Mouse (Mus musculus) brain, embryonic 14.5 days (tissue): ENCODE measurements around the gene Dnajc11. TPM values are rescaled to one million over a fixed set of nuclear protein-coding genes. Genes with fewer than 3 reads are reported as not detected.

Experiments used
- DNase-seq: peaks from one replicate; pipeline ENCODE4 v3.0.0-alpha.2; 2011; ENCODE audit warnings: low read depth
- CTCF ChIP-seq: fragments of 200-500 bp; IDR thresholded peaks from 2 replicates; pipeline ENCODE4 v1.5.1; 2012; ENCODE audit warnings: inconsistent platforms, mild to moderate bottlenecking, moderate library complexity, borderline replicate concordance; ENCODE audit not compliant: insufficient read depth, insufficient read length; ENCODE audit errors: extremely low read depth
- POLR2A ChIP-seq: fragments of 200-500 bp; IDR thresholded peaks from 2 replicates; pipeline ENCODE4 v1.6.1; 2012; ENCODE audit warnings: mild to moderate bottlenecking, inconsistent platforms, borderline replicate concordance; ENCODE audit not compliant: poor library complexity, insufficient read depth, insufficient read length, severe bottlenecking; ENCODE audit errors: extremely low read depth
- polyA plus RNA-seq: library from polyadenylated mRNA; depleted of rRNA; stranded (reverse); fragments of >200 nt; gene quantifications from 2 replicates; pipeline ENCODE4 v1.2.3, GENCODE M21; 2012

Gene Dnajc11
- polyA plus RNA-seq, 1 experiment, result 84.0 TPM

- no peak for DNase-seq
- TF ChIP-seq POLR2A (no peak), CTCF (no peak)
These were observed 74.6 kb downstream of the Dnajc11 start for GRCm38 (mm10) chr4:152008148-152008500.

GRCm38 (mm10) chr4:152008622-152009075, 75.2 kb downstream of the Dnajc11 start, which contains the start of gene Klhl21:
Gene Klhl21, plus strand, starts transcription at chr4:152008803.
- TF ChIP-seq POLR2A, result peak; percentile 48; the same call in 1 of the 2 replicates
- no peak for TF ChIP-seq CTCF
- peak; percentile 94 for DNase-seq

DNA sequence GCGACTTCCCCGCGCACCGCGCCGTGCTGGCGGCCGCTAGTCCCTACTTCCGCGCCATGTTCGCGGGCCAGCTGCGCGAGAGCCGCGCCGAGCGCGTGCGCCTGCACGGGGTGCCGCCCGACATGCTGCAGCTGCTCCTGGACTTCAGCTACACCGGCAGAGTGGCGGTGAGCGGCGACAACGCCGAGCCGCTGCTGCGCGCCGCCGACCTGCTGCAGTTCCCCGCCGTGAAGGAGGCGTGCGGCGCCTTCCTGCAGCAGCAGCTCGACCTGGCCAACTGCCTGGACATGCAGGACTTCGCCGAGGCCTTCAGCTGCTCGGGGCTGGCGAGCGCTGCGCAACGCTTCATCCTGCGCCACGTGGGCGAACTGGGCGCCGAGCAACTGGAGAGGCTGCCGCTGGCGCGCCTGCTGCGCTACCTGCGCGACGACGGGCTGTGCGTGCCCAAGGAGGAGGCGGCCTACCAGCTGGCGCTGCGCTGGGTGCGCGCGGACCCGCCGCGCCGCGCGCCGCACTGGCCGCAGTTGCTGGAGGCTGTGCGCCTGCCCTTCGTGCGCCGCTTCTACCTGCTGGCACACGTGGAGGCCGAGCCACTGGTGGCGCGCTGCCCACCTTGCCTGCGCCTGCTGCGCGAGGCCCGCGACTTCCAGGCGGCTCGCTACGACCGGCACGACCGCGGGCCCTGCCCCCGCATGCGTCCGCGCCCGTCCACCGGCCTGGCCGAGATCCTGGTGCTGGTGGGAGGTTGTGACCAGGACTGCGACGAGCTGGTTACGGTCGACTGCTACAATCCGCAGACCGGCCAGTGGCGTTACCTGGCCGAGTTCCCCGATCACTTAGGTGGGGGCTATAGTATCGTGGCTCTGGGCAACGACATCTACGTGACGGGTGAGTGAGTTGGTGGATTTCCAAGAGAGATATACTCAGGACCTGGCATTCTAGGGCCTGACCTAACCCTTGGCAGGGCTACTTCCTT, 75.9 kb downstream of the Dnajc11 start:
- TF ChIP-seq POLR2A (no peak), CTCF (no peak)

DNA sequence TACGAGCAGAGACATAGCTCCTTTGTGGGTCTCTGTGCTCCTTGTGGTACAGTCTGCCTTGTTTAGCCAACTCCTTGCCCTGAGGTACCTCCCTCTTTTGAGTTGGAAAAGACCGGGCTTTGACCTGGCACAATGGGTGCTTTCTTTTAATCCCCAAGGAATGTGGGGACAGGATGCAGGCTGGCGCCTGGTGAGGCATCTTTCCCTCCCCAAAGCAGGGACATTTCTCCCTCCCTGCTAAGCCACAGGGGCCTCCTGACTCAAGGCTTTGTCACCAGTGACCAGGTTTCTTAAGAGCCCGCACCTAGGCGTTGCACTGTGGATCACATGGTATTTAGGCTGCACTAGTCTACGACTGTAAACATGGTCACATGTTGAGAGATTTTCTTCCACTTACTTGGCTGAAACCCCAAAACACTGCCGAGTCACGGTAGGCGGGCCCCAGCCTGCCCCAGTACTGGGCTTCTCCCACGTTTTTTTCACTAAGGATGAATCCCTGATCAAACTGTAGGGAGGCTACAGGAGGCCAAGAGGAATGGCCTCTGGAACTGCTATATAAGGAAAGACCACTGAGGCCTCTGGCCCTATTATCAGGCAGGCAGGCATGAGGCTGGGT, 76.7 kb downstream of the Dnajc11 start:
- TF ChIP-seq POLR2A, result no peak
- TF ChIP-seq CTCF, result no peak
- DNase-seq, result peak; percentile 45

More for the DNA sequence above, 75.9 kb downstream of the Dnajc11 start:
- DNase-seq, result peak; percentile 84

DNA sequence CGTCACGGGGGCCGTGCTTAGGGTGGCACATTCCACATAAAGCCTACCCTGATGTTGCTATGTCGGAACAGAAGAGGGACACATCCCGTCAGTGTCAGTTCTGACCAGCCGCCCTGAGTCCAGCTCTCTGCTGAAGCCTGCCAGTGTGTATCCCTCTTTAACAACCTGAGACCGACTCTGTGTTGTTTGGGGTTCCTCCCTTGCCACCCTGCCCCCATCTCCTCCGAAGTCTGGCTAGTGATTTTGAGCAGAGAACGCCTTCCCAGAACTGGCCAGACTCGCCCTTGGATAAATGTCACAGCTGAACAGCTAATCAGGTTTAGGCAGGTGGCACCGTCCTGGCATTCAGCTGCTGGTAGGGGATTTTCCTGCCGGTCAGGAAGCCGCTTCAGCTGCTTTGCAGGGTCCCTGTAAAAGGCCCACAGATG, 77.2 kb downstream of the Dnajc11 start:
- DNase-seq, result no peak
- no peak for TF ChIP-seq CTCF
- TF ChIP-seq POLR2A, result no peak

- TF ChIP-seq POLR2A (no peak), CTCF (no peak)
- DNase-seq, result no peak
These were observed 77.8 kb downstream of the Dnajc11 start for GRCm38 (mm10) chr4:152011171-152011760.

GRCm38 (mm10) chr4:152012109-152012508, 78.6 kb downstream of the Dnajc11 start:
- no peak for DNase-seq
- TF ChIP-seq POLR2A (no peak), CTCF (no peak)

- DNase-seq, result no peak
- no peak for TF ChIP-seq CTCF
- TF ChIP-seq POLR2A, result no peak
These were observed 79.7 kb downstream of the Dnajc11 start for GRCm38 (mm10) chr4:152013036-152013813.

GRCm38 (mm10) chr4:152019073-152019472, 85.6 kb downstream of the Dnajc11 start:
- no peak for DNase-seq
- no peak for TF ChIP-seq POLR2A
- TF ChIP-seq CTCF, result no peak

GRCm38 (mm10) chr4:152020024-152020423, 86.5 kb downstream of the Dnajc11 start:
- no peak for DNase-seq
- TF ChIP-seq CTCF (no peak), POLR2A (no peak)
